Mouse (Mus musculus): Measurements from ENCODE around the gene Polr2m. TPM values are rescaled to one million over a fixed set of nuclear protein-coding genes. Genes with fewer than 3 reads are reported as not detected.
"Not testable (repeated sequence)": the region's sequence is repeated elsewhere in the genome, so short reads cannot be mapped to it uniquely, and the experiment has no call there.

Gene Polr2m
- polyA plus RNA-seq, 2 experiments = 75.2 to 86.5 TPM

GRCm38 (mm10) chr9:71486127-71486526 is 392 bp upstream of the Polr2m start:
- DNase-seq (ENCODE audit: low read depth in 3 of 3, low spot score in 3 of 3) (no peak), ATAC-seq (ENCODE audit: insufficient read depth) (no peak)
- TF ChIP-seq CTCF (IDR thresholded peaks at IDR 0.05; ENCODE audit: low read depth) (no peak), EP300 (IDR thresholded peaks at IDR 0.05; ENCODE audit: low read depth) (no peak)
- H3K27me3 ChIP-seq (ENCODE audit: control insufficient read depth, insufficient read depth, low read length) = no peaks in the 10 kb centered on the region
- peak overlapping the region; percentile 86 for H3K4me2 ChIP-seq (ENCODE audit: low read depth)
- H3K9ac ChIP-seq (replicated peaks) = peak overlapping the region; percentile 99
- H3K9me3 ChIP-seq (ENCODE audit: control insufficient read depth, low read length) = no peaks in the 10 kb centered on the region
- no peak overlapping the region for H3K27ac ChIP-seq
- peaks cover 25% of the 10 kb centered on the region for H3K36me3 ChIP-seq (replicated peaks; ENCODE audit: control insufficient read depth, insufficient read depth, low read depth)
- H3K4me3 ChIP-seq (ENCODE audit: insufficient read depth in 1 of 2, low read depth in 2 of 2, low read length in 2 of 2) = peak overlapping the region; percentile 96 to 100; a peak in 2 of 4 replicates
- peaks cover 4 to 5% of the 10 kb centered on the region in 2 experiments; a peak in 2 of 4 replicates for H3K4me1 ChIP-seq (replicated peaks; ENCODE audit: control insufficient read depth in 2 of 2, insufficient read depth in 2 of 2, low read length in 1 of 2)
- WGBS (ENCODE audit: insufficient replicate concordance) = 37% methylated on average over 7 of the region's 7 CpGs

GRCm38 (mm10) chr9:71484871-71485474 is 762 bp downstream of the Polr2m start:
- peak; percentile 12; the same call in 1 of the 2 replicates for ATAC-seq (ENCODE audit: insufficient read depth)

GRCm38 (mm10) chr9:71483872-71484271 is 1.9 kb downstream of the Polr2m start:
- Histone ChIP-seq H3K36me3 (replicated peaks; ENCODE audit: control insufficient read depth, insufficient read depth, low read depth) (peaks cover 47% of the 10 kb centered on the region), H3K4me2 (ENCODE audit: low read depth) (peak overlapping the region; percentile 86), H3K4me1 (replicated peaks; ENCODE audit: control insufficient read depth in 2 of 2, insufficient read depth in 2 of 2, low read length in 1 of 2) (peaks cover 7 to 12% of the 10 kb centered on the region in 2 experiments; a peak in 3 of 4 replicates), H3K4me3 (ENCODE audit: insufficient read depth in 1 of 2, low read depth in 2 of 2, low read length in 2 of 2) (peak overlapping the region in 1 of 2 experiments; percentile 100; a peak in 2 of 4 replicates)
- WGBS (ENCODE audit: insufficient replicate concordance) = 78% methylated on average over 7 of the region's 7 CpGs
- H3K9me3 ChIP-seq (ENCODE audit: control insufficient read depth, low read length); DNase-seq (ENCODE audit: low read depth in 3 of 3, low spot score in 3 of 3); H3K27me3 ChIP-seq (ENCODE audit: control insufficient read depth, insufficient read depth, low read length); ATAC-seq (ENCODE audit: insufficient read depth); H3K27ac ChIP-seq; H3K9ac ChIP-seq (replicated peaks): not testable (repeated sequence)

More at GRCm38 (mm10) chr9:71484871-71485474, 762 bp downstream of the Polr2m start:
- H3K4me1 ChIP-seq (replicated peaks; ENCODE audit: control insufficient read depth in 2 of 2, insufficient read depth in 2 of 2, low read length in 1 of 2) = peaks cover 7 to 12% of the 10 kb centered on the region in 2 experiments; a peak in 3 of 4 replicates
- TF ChIP-seq EP300 (IDR thresholded peaks at IDR 0.05; ENCODE audit: low read depth) = no peak
- TF ChIP-seq CTCF (IDR thresholded peaks at IDR 0.05; ENCODE audit: low read depth) = no peak
- H3K27ac ChIP-seq = peak overlapping the region; percentile 65
- peak overlapping the region; percentile 86 for H3K4me2 ChIP-seq (ENCODE audit: low read depth)
- no peaks in the 10 kb centered on the region for H3K27me3 ChIP-seq (ENCODE audit: control insufficient read depth, insufficient read depth, low read length)
- peak overlapping the region; percentile 99 for H3K9ac ChIP-seq (replicated peaks)
- no peaks in the 10 kb centered on the region for H3K9me3 ChIP-seq (ENCODE audit: control insufficient read depth, low read length)
- peaks cover 36% of the 10 kb centered on the region for H3K36me3 ChIP-seq (replicated peaks; ENCODE audit: control insufficient read depth, insufficient read depth, low read depth)
- DNase-seq (ENCODE audit: low read depth in 3 of 3, low spot score in 3 of 3) = peak; percentile 15 to 37 (median 20)
- WGBS (ENCODE audit: insufficient replicate concordance) = under 1% methylated on average over 14 of the region's 14 CpGs
- peak overlapping the region; percentile 96 to 100 for H3K4me3 ChIP-seq (ENCODE audit: insufficient read depth in 1 of 2, low read depth in 2 of 2, low read length in 2 of 2)

GRCm38 (mm10) chr9:71480305-71480704 is 5.4 kb downstream of the Polr2m start:
- H3K27me3 ChIP-seq (ENCODE audit: control insufficient read depth, insufficient read depth, low read length) = no peaks in the 10 kb centered on the region
- H3K36me3 ChIP-seq (replicated peaks; ENCODE audit: control insufficient read depth, insufficient read depth, low read depth) = peaks cover 77% of the 10 kb centered on the region
- TF ChIP-seq EP300 (IDR thresholded peaks at IDR 0.05; ENCODE audit: low read depth) (peak; percentile 60; the same call in 1 of the 2 replicates), CTCF (IDR thresholded peaks at IDR 0.05; ENCODE audit: low read depth) (no peak)
- H3K4me3 ChIP-seq (ENCODE audit: insufficient read depth in 1 of 2, low read depth in 2 of 2, low read length in 2 of 2) = no peak overlapping the region
- H3K9me3 ChIP-seq (ENCODE audit: control insufficient read depth, low read length) = no peaks in the 10 kb centered on the region
- no peak overlapping the region for H3K9ac ChIP-seq (replicated peaks)
- 0 out of 2 replicates have a peak overlapping the region, but pooled peaks have one; percentile 3 for H3K4me2 ChIP-seq (ENCODE audit: low read depth)
- DNase-seq (ENCODE audit: low read depth in 3 of 3, low spot score in 3 of 3) = peak; percentile 19 to 44 (median 34)
- peaks cover 5 to 9% of the 10 kb centered on the region in 2 experiments; a peak in 3 of 4 replicates for H3K4me1 ChIP-seq (replicated peaks; ENCODE audit: control insufficient read depth in 2 of 2, insufficient read depth in 2 of 2, low read length in 1 of 2)
- peak; percentile 69; the same call in 1 of the 2 replicates for ATAC-seq (ENCODE audit: insufficient read depth)
- WGBS (ENCODE audit: insufficient replicate concordance) = 36% methylated on average over 2 of the region's 2 CpGs
- no peak overlapping the region for H3K27ac ChIP-seq

- TF ChIP-seq CTCF (IDR thresholded peaks at IDR 0.05; ENCODE audit: low read depth) (no peak), EP300 (IDR thresholded peaks at IDR 0.05; ENCODE audit: low read depth) (no peak)
- Histone ChIP-seq H3K4me3 (ENCODE audit: insufficient read depth in 1 of 2, low read depth in 2 of 2, low read length in 2 of 2) (no peak overlapping the region), H3K4me1 (replicated peaks; ENCODE audit: control insufficient read depth in 2 of 2, insufficient read depth in 2 of 2, low read length in 1 of 2) (peaks cover 5 to 9% of the 10 kb centered on the region in 2 experiments; a peak in 3 of 4 replicates), H3K9me3 (ENCODE audit: control insufficient read depth, low read length) (no peaks in the 10 kb centered on the region), H3K27me3 (ENCODE audit: control insufficient read depth, insufficient read depth, low read length) (no peaks in the 10 kb centered on the region), H3K36me3 (replicated peaks; ENCODE audit: control insufficient read depth, insufficient read depth, low read depth) (peaks cover 82% of the 10 kb centered on the region), H3K27ac (no peak overlapping the region), H3K4me2 (ENCODE audit: low read depth) (no peak overlapping the region), H3K9ac (replicated peaks) (no peak overlapping the region)
- 91% methylated on average over 9 of the region's 9 CpGs for WGBS (ENCODE audit: insufficient replicate concordance)
- ATAC-seq (ENCODE audit: insufficient read depth) (no peak), DNase-seq (ENCODE audit: low read depth in 3 of 3, low spot score in 3 of 3) (no peak)
These were observed 6.3 kb downstream of the Polr2m start for GRCm38 (mm10) chr9:71479413-71479812.

Measured in liver, embryonic 14.5 days (tissue).